Mouse (Mus musculus) liver, embryonic 14.5 days (tissue): ENCODE data around the gene Exoc4.

Experiments used
- CTCF ChIP-seq: IDR thresholded peaks from 2 replicates; pipeline ENCODE4 v1.5.1; 2016; ENCODE audit warnings: antibody characterized with exemption, low read depth, control low read depth
- EP300 ChIP-seq: IDR thresholded peaks from 2 replicates; pipeline ENCODE4 v1.6.1; 2016; ENCODE audit warnings: antibody characterized with exemption, low read depth

DNA sequence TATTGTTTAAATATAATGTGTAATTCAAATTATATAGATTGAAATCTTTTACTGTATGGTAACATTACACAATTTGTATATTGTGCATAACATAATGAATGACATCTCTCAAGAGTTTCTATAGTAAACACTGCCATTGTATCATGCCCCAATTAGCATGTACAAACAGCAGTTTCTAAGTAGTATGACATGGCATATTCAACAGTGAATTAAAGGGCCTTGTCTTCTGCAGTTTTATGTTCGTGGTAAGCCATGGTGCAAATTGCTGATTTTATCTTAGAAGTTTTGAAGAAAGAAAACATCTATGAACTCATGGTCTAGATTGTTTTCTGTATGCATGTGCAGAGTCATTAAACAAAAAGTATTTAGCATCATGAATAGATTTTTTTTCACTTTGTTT lies 79.4 kb downstream of the Exoc4 start:
- TF ChIP-seq CTCF (no peak), EP300 (no peak)
